In the genomic region with DNA sequence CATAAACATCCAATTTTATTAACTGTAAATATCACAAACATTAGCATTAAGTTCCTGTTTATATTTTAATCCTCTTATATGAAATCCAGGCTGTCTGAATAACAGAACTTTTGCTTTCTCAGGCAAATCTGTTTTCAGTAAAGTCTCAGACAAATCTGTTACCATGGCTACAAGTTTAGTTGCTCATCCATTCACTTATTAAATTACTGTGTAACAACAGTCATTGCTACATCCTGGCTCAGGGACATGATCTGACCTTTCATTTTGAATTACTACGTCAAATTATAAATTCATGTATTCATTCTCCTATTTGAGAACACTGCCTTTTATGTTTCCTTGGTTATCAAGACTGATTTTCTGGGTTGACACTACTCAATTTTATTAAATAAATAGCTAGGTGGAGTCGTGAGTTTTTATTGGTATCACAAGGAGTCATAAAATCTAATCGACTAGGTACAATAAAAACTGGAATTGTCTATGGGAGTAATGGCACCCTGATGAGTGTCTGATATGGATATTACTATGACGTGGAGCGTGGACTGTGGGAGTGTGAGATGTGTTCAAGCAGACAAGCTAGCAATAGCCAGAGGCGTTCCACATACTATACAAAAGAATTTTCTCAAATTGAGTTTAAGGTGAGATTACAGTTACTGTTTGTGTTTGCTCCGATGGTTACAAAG, we compare ENCODE assay signal across 26 mouse cellular contexts.
DNase-seq lines count a peak whose midpoint lies in the region; ATAC-seq and TF ChIP-seq lines count a peak whose summit lies in the region.
"Had no signal": no experiment of that assay in that cellular context is flagged by ENCODE, and none has a peak within 500 bp of the region (broad histone marks: within the 10 kb centered on the region; RNA-seq: fewer than 3 reads in every experiment).

No protein-coding gene starts in this region.

- no peak overlapping the region for H3K4me2 ChIP-seq in hindbrain, embryonic 13.5 days
- no peak overlapping the region for H3K4me2 ChIP-seq in neural tube, embryonic 12.5 days (replicated peaks)
- no peak overlapping the region for H3K4me2 ChIP-seq in midbrain, embryonic 15.5 days
- H3K4me2 ChIP-seq: embryonic facial prominence, embryonic 12.5 days; forebrain, embryonic 13.5 days; heart, embryonic 15.5 days; liver, embryonic 15.5 days; lung, embryonic 15.5 days had no signal

- H3K27ac ChIP-seq in hindbrain, embryonic 13.5 days: no peak overlapping the region
- H3K27ac ChIP-seq in hindbrain, embryonic 10.5 days: no peak overlapping the region
- H3K27ac ChIP-seq in neural tube, embryonic 12.5 days: no peak overlapping the region
- H3K27ac ChIP-seq in midbrain, embryonic 15.5 days: 0 out of 2 replicates have a peak overlapping the region, but pooled peaks have one; percentile 20
- H3K27ac ChIP-seq in gastrocnemius, adult 2 months: no peak overlapping the region
- H3K27ac ChIP-seq: embryonic facial prominence, embryonic 12.5 days; forebrain, embryonic 13.5 days; heart, embryonic 15.5 days; layer of hippocampus, adult 2 months; liver, embryonic 15.5 days; lung, embryonic 15.5 days had no signal

- 57% methylated on average over 7 of the region's 7 CpGs for WGBS in hindbrain, embryonic 13.5 days
- 70% methylated on average over 7 of the region's 7 CpGs for WGBS in hindbrain, embryonic 10.5 days
- WGBS in neural tube, embryonic 12.5 days: 72% methylated on average over 7 of the region's 7 CpGs
- WGBS in midbrain, embryonic 15.5 days: 52% methylated on average over 7 of the region's 7 CpGs

- no peaks in the 10 kb centered on the region for H3K9me3 ChIP-seq in hindbrain, embryonic 13.5 days
- H3K9me3 ChIP-seq in hindbrain, embryonic 10.5 days: no peaks in the 10 kb centered on the region
- no peaks in the 10 kb centered on the region for H3K9me3 ChIP-seq in neural tube, embryonic 12.5 days
- no peaks in the 10 kb centered on the region for H3K9me3 ChIP-seq in midbrain, embryonic 15.5 days
- H3K9me3 ChIP-seq: embryonic facial prominence, embryonic 12.5 days; forebrain, embryonic 13.5 days; heart, embryonic 15.5 days; liver, embryonic 15.5 days; lung, embryonic 15.5 days had no signal

- 0 out of 2 replicates have a peak, but pooled peaks cover 2% of the 10 kb centered on the region for H3K4me1 ChIP-seq in hindbrain, embryonic 13.5 days (replicated peaks)
- H3K4me1 ChIP-seq in hindbrain, embryonic 10.5 days (replicated peaks): no peaks in the 10 kb centered on the region
- H3K4me1 ChIP-seq in neural tube, embryonic 12.5 days: no peaks in the 10 kb centered on the region
- no peaks in the 10 kb centered on the region for H3K4me1 ChIP-seq in midbrain, embryonic 15.5 days
- H3K4me1 ChIP-seq: embryonic facial prominence, embryonic 12.5 days; forebrain, embryonic 13.5 days; heart, embryonic 15.5 days; liver, embryonic 15.5 days; lung, embryonic 15.5 days; megakaryocyte, embryonic 14.5 days had no signal

- H3K4me3 ChIP-seq in hindbrain, embryonic 13.5 days: no peak overlapping the region
- no peak overlapping the region for H3K4me3 ChIP-seq in hindbrain, embryonic 10.5 days
- no peak overlapping the region for H3K4me3 ChIP-seq in neural tube, embryonic 12.5 days
- H3K4me3 ChIP-seq in midbrain, embryonic 15.5 days: no peak overlapping the region
- H3K4me3 ChIP-seq in gastrocnemius, adult 2 months: no peak overlapping the region
- H3K4me3 ChIP-seq: embryonic facial prominence, embryonic 12.5 days; erythroblast, embryonic 14.5 days; forebrain, embryonic 13.5 days; heart, embryonic 15.5 days; layer of hippocampus, adult 2 months; liver, embryonic 15.5 days; lung, embryonic 15.5 days; megakaryocyte, embryonic 14.5 days had no signal

- ATAC-seq in hindbrain, embryonic 13.5 days (ENCODE audit: low FRiP score): peak; percentile 71; the same call in 1 of the 2 replicates
- peak; percentile 68; the same call in 1 of the 2 replicates for ATAC-seq in neural tube, embryonic 12.5 days (ENCODE audit: low FRiP score, low read depth)
- 0 out of 2 replicates have a peak, but pooled peaks have one; percentile 65 for ATAC-seq in midbrain, embryonic 15.5 days (replicated peaks)
- ATAC-seq in megakaryocyte-erythroid progenitor cell, adult 5-6 weeks (replicated peaks; ENCODE audit: low FRiP score, low TSS enrichment, poor library complexity, severe bottlenecking): no peak
- ATAC-seq: forebrain, embryonic 13.5 days; inflammation-experienced regulatory T-cells, adult 6 months had no signal

- no peak for DNase-seq in hindbrain, embryonic 10.5 days (ENCODE audit: low spot score)
- DNase-seq in neural tube, embryonic 10.5 days (ENCODE audit: extremely low spot score, low spot score): no peak
- no peak for DNase-seq in left cerebral cortex, postnatal 36 days (ENCODE audit: low spot score in 2 of 2)
- DNase-seq in gastrocnemius, adult 2 months: no peak
- DNase-seq: adrenal gland, postnatal 36 days; cerebellum, adult 11-12 months; cerebellum, postnatal 10 days; heart, postnatal 36 days; kidney, adult 9 months; kidney, postnatal 14 days; liver; lung, postnatal 36 days; right cerebral cortex, postnatal 14 days had no signal

- intact Hi-C loops in left cerebral cortex, postnatal 36 days (cut with DNase I): no loop called here
- intact Hi-C loops in gastrocnemius, adult 2 months (cut with DNase I): no loop called here

- H3K9ac ChIP-seq in hindbrain, embryonic 13.5 days: no peak overlapping the region
- H3K9ac ChIP-seq in neural tube, embryonic 12.5 days: no peak overlapping the region
- H3K9ac ChIP-seq in midbrain, embryonic 15.5 days: no peak overlapping the region
- H3K9ac ChIP-seq: embryonic facial prominence, embryonic 12.5 days; forebrain, embryonic 13.5 days; heart, embryonic 15.5 days; liver, embryonic 15.5 days; lung, embryonic 15.5 days had no signal

- no peak for TF ChIP-seq CTCF in gastrocnemius, adult 2 months (IDR thresholded peaks at IDR 0.05)

- no peaks in the 10 kb centered on the region for H3K27me3 ChIP-seq in hindbrain, embryonic 13.5 days
- no peaks in the 10 kb centered on the region for H3K27me3 ChIP-seq in hindbrain, embryonic 10.5 days (ENCODE audit: insufficient read depth, poor library complexity, severe bottlenecking)
- no peaks in the 10 kb centered on the region for H3K27me3 ChIP-seq in neural tube, embryonic 12.5 days (replicated peaks)
- H3K27me3 ChIP-seq in midbrain, embryonic 15.5 days (replicated peaks): no peaks in the 10 kb centered on the region
- H3K27me3 ChIP-seq: embryonic facial prominence, embryonic 12.5 days; forebrain, embryonic 13.5 days; heart, embryonic 15.5 days; liver, embryonic 15.5 days; lung, embryonic 15.5 days; megakaryocyte, embryonic 14.5 days had no signal

- no peaks in the 10 kb centered on the region for H3K36me3 ChIP-seq in hindbrain, embryonic 13.5 days
- H3K36me3 ChIP-seq in hindbrain, embryonic 10.5 days: no peaks in the 10 kb centered on the region
- H3K36me3 ChIP-seq in neural tube, embryonic 12.5 days: no peaks in the 10 kb centered on the region
- no peaks in the 10 kb centered on the region for H3K36me3 ChIP-seq in midbrain, embryonic 15.5 days (replicated peaks)
- H3K36me3 ChIP-seq: embryonic facial prominence, embryonic 12.5 days; heart, embryonic 15.5 days; liver, embryonic 15.5 days; lung, embryonic 15.5 days had no signal
